Comparison of ENCODE assay signal across 8 mouse cellular contexts in genomic region chr4:57915216-57915965, GRCm38 (mm10). TPM values are rescaled to one million over a fixed set of nuclear protein-coding genes. Genes with fewer than 3 reads are reported as not detected.
DNase-seq lines count a peak whose midpoint lies in the region; ATAC-seq and TF ChIP-seq lines count a peak whose summit lies in the region.
"Had no signal": no experiment of that assay in that cellular context is flagged by ENCODE, and none has a peak within 500 bp of the region (broad histone marks: within the 10 kb centered on the region; RNA-seq: fewer than 3 reads in every experiment).

No protein-coding gene starts in this region.

- no peak for ATAC-seq in kidney, embryonic 14.5 days (ENCODE audit: low FRiP score, low TSS enrichment)

- no peak overlapping the region for H3K27ac ChIP-seq in thymus, adult 2 months (ENCODE audit: control insufficient read depth, insufficient read depth, low read length)
- 0 out of 2 replicates have a peak overlapping the region, but pooled peaks have one; percentile 24 for H3K27ac ChIP-seq in kidney, embryonic 14.5 days (ENCODE audit: low read depth, low read length)
- H3K27ac ChIP-seq: macrophage had no signal

- H3K4me3 ChIP-seq in thymus, adult 2 months (ENCODE audit: control insufficient read depth, insufficient read depth, low read length), result no peak overlapping the region; the same call in 1 of the 2 replicates
- peak overlapping the region; percentile 15 for H3K4me3 ChIP-seq in kidney, embryonic 14.5 days (ENCODE audit: low read length)
- peak overlapping the region; percentile 44 for H3K4me3 ChIP-seq in lung, adult 2 months (replicated peaks; ENCODE audit: extremely low read depth, low read depth, low read length)

- WGBS in thymus, adult 2 months, result 32% methylated on average over 17 of the region's 17 CpGs
- 36% methylated on average over 17 of the region's 17 CpGs for WGBS in kidney, embryonic 14.5 days
- WGBS in lung, adult 2 months, result 24% methylated on average over 17 of the region's 17 CpGs

- no peak for TF ChIP-seq CTCF in thymus, adult 2 months (IDR thresholded peaks at IDR 0.05; ENCODE audit: borderline replicate concordance, control insufficient read depth, extremely low read depth, insufficient read depth, low read length, poor library complexity)
- no peak for TF ChIP-seq CTCF in lung, adult 2 months (IDR thresholded peaks at IDR 0.05; ENCODE audit: insufficient read depth, low read length)

- no peak for TF ChIP-seq POLR2A in thymus, adult 2 months (IDR thresholded peaks at IDR 0.05; ENCODE audit: control insufficient read depth, extremely low read depth, insufficient read depth, low read length, poor library complexity)
- TF ChIP-seq POLR2A in lung, adult 2 months (IDR thresholded peaks at IDR 0.05; ENCODE audit: borderline replicate concordance, extremely low read depth, low read depth, low read length), result peak; percentile 26; the same call in 1 of the 2 replicates

- peak overlapping the region; percentile 8; the same call in 1 of the 2 replicates for H3K9ac ChIP-seq in kidney, embryonic 14.5 days (ENCODE audit: low read depth, low read length)

- H3K9me3 ChIP-seq in kidney, embryonic 14.5 days (ENCODE audit: control insufficient read depth, low read length), result no peaks in the 10 kb centered on the region

- DNase-seq in thymus, adult 2 months, result peak; percentile 25
- DNase-seq in thymus, postnatal 4 days, result no peak
- DNase-seq in cerebellum, adult 9-10 months, result peak; percentile 87
- peak; percentile 60 for DNase-seq in heart, adult 8-10 months (ENCODE audit: low spot score)
- peak; percentile 68 for DNase-seq in lung, adult 2 months
- no peak for DNase-seq in natural killer cell, adult 2 months (ENCODE audit: low spot score in 2 of 2)

- peak overlapping the region; percentile 36 for H3K4me2 ChIP-seq in kidney, embryonic 14.5 days (replicated peaks; ENCODE audit: low read depth, low read length)

- no peaks in the 10 kb centered on the region for H3K36me3 ChIP-seq in thymus, adult 2 months (ENCODE audit: control insufficient read depth, insufficient read depth, low read length)
- no peaks in the 10 kb centered on the region for H3K36me3 ChIP-seq in kidney, embryonic 14.5 days (ENCODE audit: control insufficient read depth, insufficient read depth, low read length)

- H3K27me3 ChIP-seq in thymus, adult 2 months (ENCODE audit: control insufficient read depth, insufficient read depth, low read length), result no peaks in the 10 kb centered on the region
- no peaks in the 10 kb centered on the region for H3K27me3 ChIP-seq in kidney, embryonic 14.5 days (ENCODE audit: control insufficient read depth, insufficient read depth, low read length)

- H3K4me1 ChIP-seq in thymus, adult 2 months (replicated peaks; ENCODE audit: control insufficient read depth, insufficient read depth, low read length), result peaks cover 19% of the 10 kb centered on the region
- peaks cover 4% of the 10 kb centered on the region; the same call in 1 of the 2 replicates for H3K4me1 ChIP-seq in kidney, embryonic 14.5 days (ENCODE audit: control insufficient read depth, insufficient read depth, low read length)
- no peaks in the 10 kb centered on the region; the same call in 1 of the 2 replicates for H3K4me1 ChIP-seq in lung, adult 2 months (ENCODE audit: control insufficient read depth, insufficient read depth, low read length)

RNA-seq across cellular contexts. Expression of gene D630039A03Rik, which starts 0.7 kb away (rescaled TPM):
- 0.14 and 0.26 TPM in 2 replicates for polyA plus RNA-seq in thymus, adult 2 months (2012; rRNA removed)
- total RNA-seq in heart, adult 8-10 months (2022), result under 1 TPM; 0.09 to 0.25 (median 0.18) TPM
- 0.70 and 1.0 TPM in 2 replicates for polyA plus RNA-seq in kidney, embryonic 14.5 days (2014; fragmentation: Nextera tagmentation; extraction: Ambion mirVana)
- 3.2 and 5.4 TPM in 2 replicates for polyA plus RNA-seq in lung, adult 2 months (2012; rRNA removed)
- polyA plus RNA-seq: macrophage had no signal

RNA-seq across cellular contexts. Expression of gene Txn1, which starts 40.8 kb away (rescaled TPM):
- polyA plus RNA-seq in thymus, adult 2 months (2012; rRNA removed), result 195 and 214 TPM in 2 replicates
- 100 to 1,000 TPM; 104 to 107 (median 106) TPM for total RNA-seq in heart, adult 8-10 months (2022)
- 493 and 617 TPM in 2 replicates for polyA plus RNA-seq in kidney, embryonic 14.5 days (2014; fragmentation: Nextera tagmentation; extraction: Ambion mirVana)
- 116 and 145 TPM in 2 replicates for polyA plus RNA-seq in lung, adult 2 months (2012; rRNA removed)

Comparison
In these comparisons a context has a peak if more than half of its experiments do, and no peak if none do; other contexts are left out.
1. DNase-seq: peak in thymus, adult 2 months (single experiment), cerebellum, adult 9-10 months (single experiment), heart, adult 8-10 months (single experiment) and lung, adult 2 months (single experiment); none in thymus, postnatal 4 days (single experiment) and natural killer cell, adult 2 months (0 of 2).